Mouse (Mus musculus): ENCODE data around the gene Arhgap23.

The Arhgap23 gene

GRCm38 (mm10) chr11:97404761-97405190, 10.6 kb upstream of the Arhgap23 start:
- no peak for DNase-seq (ENCODE audit: extremely low read depth, insufficient read length, low spot score)

- no peak for DNase-seq (ENCODE audit: extremely low read depth, insufficient read length, low spot score)
Measured at GRCm38 (mm10) chr11:97406094-97406951, 9.0 kb upstream of the Arhgap23 start.

GRCm38 (mm10) chr11:97407456-97407855, 7.9 kb upstream of the Arhgap23 start:
- DNase-seq (ENCODE audit: extremely low read depth, insufficient read length, low spot score), result no peak

- DNase-seq (ENCODE audit: extremely low read depth, insufficient read length, low spot score), result no peak
Measured at GRCm38 (mm10) chr11:97408171-97408570, 7.2 kb upstream of the Arhgap23 start.

- DNase-seq (ENCODE audit: extremely low read depth, insufficient read length, low spot score), result no peak
Measured at GRCm38 (mm10) chr11:97410958-97411357, 4.4 kb upstream of the Arhgap23 start.

DNA sequence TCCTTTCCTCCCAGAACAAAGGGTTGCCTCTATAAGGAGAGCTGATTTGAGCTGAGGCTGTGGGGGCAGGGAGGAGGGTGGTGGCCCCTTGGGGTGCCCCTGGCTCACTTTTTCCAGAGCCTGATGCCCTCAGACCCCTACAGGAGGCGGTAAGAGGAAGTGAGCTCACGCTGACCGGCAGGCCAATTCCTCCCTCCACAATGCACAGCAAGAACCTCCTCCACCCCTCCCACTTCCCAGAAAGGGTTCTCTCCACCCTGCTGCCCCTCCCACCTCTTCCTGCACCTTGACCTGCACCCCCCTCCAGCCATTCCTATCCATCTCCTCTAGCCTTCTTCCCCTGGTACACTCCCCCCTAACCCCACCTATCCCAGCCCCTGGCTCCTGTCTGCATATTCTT, 3.2 kb upstream of the Arhgap23 start:
- DNase-seq (ENCODE audit: extremely low read depth, insufficient read length, low spot score), result peak; percentile 40

- DNase-seq (ENCODE audit: extremely low read depth, insufficient read length, low spot score), result no peak
Measured at GRCm38 (mm10) chr11:97412808-97413347, 2.5 kb upstream of the Arhgap23 start.

DNA sequence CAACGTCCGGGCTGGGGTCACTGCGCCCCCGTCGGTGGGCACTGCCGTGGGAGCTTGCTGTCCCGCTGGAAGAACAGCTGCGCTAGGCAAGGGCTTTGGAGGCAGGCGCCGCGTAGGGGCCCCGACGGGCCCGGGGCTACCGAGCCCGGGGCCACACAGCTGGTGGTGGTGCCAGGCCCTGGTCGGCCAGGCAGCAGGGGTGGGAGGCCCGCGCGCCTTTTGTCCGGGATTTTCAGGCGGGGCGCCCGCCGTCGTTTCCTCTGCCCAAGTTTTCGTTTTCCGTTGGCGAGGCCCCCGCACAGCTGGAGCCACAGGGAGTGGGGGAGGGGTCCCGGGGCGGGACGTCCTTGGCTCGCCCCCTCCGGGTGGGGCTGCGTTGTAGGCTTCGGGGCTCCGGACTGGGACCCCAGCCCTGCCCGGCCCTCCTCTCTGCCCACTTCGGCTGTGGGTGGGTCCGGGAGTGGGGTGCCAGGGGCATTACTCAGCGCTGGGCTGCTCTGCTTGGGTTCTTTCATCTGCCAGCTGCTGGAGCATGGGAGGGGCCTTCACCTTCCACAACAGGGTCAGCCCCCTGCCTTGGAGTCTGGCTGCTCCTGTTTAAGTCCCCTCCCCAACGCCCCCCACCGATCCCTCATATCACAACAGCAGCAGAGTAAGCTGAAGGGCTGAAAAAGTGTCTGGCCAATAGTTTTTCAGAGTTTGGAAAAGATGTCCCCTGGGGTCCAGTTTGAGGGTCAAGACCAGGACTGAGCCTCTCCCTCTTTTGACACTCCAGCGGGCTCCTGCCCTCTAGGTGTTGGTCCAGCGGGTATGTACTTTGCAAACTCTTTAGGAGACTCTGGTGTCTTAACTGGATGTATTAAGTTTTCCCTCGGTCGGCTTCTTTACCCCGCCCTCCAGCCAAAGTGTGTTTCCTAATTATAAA, 641 bp downstream of the Arhgap23 start:
- peak; percentile 75 for DNase-seq (ENCODE audit: extremely low read depth, insufficient read length, low spot score)

DNA sequence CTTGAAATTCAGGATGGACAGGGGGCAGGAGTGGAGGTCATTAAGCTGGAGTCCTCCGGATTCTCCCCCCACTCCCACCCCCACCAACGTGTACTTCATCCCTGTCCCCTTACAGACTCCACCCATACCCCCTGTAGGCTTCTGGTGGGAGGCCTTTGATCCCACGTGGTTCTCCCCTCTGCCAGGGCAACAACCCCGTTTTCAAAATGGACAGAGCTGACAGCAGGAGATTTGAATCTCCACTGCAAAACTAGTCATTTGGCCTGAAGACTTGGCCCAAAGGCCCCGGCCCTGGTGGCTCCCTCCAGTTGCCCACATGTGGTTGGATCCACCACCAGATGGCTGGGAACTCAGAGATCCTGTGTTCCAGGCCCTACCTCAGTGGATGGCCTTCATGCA, 1.3 kb downstream of the Arhgap23 start:
- DNase-seq (ENCODE audit: extremely low read depth, insufficient read length, low spot score), result no peak

DNA sequence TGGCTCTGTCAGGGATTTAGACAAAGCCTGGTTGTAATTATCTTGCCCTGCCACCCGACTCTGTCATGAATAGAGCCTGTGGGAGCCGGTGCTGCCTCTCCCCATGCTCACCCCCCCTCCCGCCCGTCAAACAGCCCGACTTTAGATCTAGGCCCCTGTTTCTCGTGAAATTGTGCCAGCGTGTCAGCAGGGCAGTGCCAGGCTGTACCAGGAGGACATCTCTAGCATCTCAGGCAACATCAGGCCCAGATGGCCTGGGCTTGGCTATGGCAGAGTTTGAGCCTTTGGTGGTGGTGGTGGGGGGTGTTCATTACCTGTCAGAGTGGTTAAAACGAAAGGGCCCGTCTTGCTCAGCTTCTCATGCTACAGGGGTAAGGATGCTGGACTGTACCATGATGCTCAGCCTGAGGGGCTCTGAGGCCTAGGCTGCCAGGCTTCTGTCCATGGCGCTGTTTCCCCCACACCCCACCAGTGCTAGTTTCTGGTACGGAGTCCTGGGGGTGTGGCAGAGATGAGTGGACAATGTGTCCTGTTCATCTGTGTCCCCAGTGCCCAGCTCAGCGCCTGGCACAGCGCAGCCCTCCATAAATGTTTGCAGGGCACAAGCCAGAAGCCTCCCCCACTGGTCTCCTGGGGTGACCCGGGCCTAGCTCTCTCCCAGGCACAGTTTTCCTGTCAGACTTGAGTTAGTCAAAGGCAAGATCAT, 3.7 kb downstream of the Arhgap23 start:
- DNase-seq (ENCODE audit: extremely low read depth, insufficient read length, low spot score), result no peak

DNA sequence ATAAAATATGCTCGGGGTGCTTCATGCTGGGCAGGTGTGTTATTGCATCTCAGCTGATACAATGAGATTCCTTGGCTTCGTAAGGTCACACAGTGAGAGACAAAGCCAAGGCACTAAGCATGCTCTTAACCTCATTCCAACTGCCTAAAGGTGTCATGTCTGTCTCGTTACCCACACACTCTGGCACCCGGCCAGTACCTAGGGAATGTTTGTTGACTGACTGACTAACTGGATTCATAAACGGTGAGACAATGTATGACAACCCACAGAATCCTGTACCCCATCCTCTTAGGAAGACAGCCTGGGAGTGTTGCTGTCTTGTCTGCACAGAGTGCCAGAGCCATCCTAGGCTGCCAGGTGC, 4.2 kb downstream of the Arhgap23 start:
- DNase-seq (ENCODE audit: extremely low read depth, insufficient read length, low spot score), result peak; percentile 49

DNA sequence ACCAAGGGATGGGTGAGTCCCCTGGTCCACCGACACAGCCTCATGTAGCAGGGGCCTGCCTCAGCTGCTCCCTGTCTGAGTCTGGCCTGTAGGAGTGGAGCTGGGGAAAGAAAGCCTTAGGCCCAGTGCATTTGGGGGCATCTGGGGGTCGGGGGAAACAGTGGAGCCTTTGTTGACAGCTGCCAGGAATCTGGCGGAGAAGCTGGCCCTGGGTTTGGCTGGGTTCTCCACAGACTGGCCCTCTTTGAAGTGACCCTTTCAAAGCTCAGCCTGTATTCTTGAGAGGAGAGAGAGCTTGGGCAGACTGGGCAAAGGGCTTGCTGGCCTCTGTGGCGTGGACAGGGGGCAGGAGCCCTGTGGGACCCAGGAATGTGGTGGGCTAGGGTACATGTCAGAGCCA, 7.2 kb downstream of the Arhgap23 start:
- DNase-seq (ENCODE audit: extremely low read depth, insufficient read length, low spot score), result no peak

DNA sequence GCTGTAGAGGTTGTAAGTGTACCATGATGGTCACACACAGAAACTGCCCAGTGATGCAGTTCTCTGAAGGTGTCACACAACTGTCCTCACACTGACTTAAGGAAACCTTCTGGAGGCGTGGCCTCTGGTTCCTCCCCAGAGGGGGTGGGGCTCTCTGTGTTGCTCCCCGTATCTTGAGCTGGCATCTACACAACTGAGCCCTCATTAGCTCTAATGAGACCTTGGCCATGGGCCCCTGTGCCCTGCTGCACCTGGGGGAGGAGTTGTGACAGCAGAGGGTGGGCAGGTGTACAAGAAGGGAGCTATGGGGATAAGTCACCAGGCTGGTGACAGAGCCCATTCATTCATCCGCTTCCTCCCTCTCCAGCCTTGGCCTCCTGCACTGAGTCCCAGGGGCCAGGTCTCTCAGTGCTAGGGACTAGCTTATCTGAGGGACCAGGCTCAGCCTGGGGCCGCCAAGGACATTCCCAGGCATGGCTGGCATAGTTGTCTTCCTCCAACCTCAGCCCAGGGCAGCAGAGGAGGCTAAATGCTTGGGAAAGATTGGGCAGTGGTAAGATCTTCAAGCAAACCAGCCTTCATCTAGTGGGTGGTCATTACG, 8.9 kb downstream of the Arhgap23 start:
- no peak for DNase-seq (ENCODE audit: extremely low read depth, insufficient read length, low spot score)

GRCm38 (mm10) chr11:97424802-97425201, 9.5 kb downstream of the Arhgap23 start:
- no peak for DNase-seq (ENCODE audit: extremely low read depth, insufficient read length, low spot score)

DNA sequence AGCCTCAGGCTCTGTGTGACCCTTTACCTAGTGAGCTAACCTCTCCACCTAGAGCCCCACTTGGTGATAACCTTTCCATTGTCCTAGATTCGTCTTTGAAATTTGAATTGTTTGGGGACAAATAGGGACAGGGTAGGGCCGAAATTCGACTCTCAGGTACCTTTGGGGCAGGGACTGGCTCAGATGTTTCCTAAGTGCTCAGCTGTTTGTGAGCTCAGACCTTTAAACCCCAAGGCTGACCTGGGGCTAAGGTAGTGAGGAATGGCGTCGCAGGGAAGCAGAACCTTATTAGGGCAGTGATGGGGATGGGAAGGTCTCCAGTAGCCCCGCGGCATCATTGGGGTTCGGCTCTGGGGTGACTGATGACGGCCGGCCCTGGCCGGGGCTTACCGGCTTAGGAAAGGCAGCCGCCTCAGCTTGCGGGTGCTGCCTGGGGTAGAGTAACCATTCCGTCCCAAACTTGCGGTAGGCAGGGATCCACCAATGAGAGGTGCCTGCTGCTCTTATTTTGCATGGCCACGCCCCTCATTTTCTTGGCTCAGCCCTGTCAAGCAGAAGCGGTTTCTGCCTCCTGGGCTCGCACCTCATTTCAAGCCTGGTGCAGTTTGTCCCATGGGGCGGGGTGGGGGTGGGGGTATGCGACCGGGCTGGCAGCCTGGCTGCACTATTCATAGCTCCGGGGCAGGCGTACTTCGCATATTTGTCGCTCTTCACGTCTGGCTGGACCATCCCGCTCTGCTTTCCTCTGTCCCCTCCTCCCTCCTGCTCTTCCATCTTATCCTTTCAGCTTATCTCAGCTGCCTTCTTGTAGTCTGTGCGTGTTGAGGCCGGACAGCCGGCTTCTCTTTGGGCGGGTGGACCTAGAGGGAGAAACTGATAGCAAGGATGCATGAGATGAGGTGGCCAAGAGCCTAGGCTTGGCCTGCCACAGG, 12.7 kb downstream of the Arhgap23 start:
- peak; percentile 92 for DNase-seq (ENCODE audit: extremely low read depth, insufficient read length, low spot score)

DNA sequence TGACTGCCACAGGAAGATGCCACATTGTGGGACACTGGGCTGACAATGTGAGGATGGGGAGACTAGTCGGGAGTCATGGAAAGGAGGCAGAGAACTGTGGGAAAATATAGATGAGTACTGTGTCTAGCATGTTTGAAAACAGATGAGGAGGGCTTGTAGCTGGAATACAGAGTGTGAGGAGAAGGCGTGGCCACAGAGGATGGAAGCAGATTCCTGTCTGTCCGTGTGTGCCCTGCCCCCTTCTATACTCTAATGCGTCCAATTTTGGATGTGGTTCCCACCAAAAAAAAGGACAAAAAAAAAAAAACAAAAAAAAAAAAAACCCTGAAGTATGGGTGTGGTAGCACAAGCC, 13.4 kb downstream of the Arhgap23 start:
- no peak for DNase-seq (ENCODE audit: extremely low read depth, insufficient read length, low spot score)

GRCm38 (mm10) chr11:97429615-97430014, 14.3 kb downstream of the Arhgap23 start:
- DNase-seq (ENCODE audit: extremely low read depth, insufficient read length, low spot score), result peak; percentile 53

- no peak for DNase-seq (ENCODE audit: extremely low read depth, insufficient read length, low spot score)
Measured at GRCm38 (mm10) chr11:97432015-97432414, 16.7 kb downstream of the Arhgap23 start.

DNA sequence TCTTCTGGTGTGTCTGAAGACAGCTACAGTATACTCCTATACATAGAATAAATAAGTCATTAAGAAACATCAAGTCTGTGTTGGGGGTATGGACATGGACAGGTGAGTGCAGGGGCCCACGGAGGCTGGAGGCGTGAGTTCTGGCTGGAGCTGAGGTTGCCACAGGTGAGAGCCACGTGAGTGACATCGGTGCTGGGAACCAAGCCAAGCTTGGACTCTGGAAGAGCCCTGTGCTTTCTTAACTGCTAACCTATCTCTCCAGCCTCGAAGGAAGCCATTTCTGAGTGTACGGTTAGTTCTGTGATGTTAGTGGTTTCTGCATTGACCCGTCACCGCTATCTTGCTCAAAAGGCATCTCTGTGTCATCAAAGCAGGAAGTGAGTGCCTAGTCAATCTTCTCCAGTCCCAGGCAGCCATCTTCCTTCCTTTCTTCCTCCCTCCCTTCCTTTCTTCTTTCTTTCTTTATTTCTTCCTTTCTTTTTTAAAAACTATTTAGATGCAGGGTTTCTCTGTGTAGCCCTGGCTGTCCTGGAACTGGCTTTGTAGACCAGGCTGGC, 17.7 kb downstream of the Arhgap23 start:
- DNase-seq (ENCODE audit: extremely low read depth, insufficient read length, low spot score), result no peak

Measured in 3134 (cell line).